In genomic region chr11:119053738-119054350, GRCm38 (mm10) we compare ENCODE assay signal across 8 mouse cellular contexts. TPM values are rescaled to one million over a fixed set of nuclear protein-coding genes. Genes with fewer than 3 reads are reported as not detected.
DNase-seq lines count a peak whose midpoint lies in the region; ATAC-seq lines count a peak whose summit lies in the region.

No protein-coding gene starts in this region.

- no peaks in the 10 kb centered on the region for H3K36me3 ChIP-seq in neural tube, embryonic 11.5 days (ENCODE audit: control insufficient read depth, insufficient read depth, low read length)
- no peaks in the 10 kb centered on the region for H3K36me3 ChIP-seq in forebrain, embryonic 14.5 days (ENCODE audit: control insufficient read depth, insufficient read depth, low read length)
- no peaks in the 10 kb centered on the region for H3K36me3 ChIP-seq in liver, embryonic 15.5 days (replicated peaks)

- H3K4me1 ChIP-seq in neural tube, embryonic 11.5 days (ENCODE audit: control insufficient read depth, insufficient read depth, low read length) = peaks cover 36% of the 10 kb centered on the region
- H3K4me1 ChIP-seq in forebrain, embryonic 14.5 days (ENCODE audit: control insufficient read depth, insufficient read depth, low read length) = peaks cover 42% of the 10 kb centered on the region
- peaks cover 48% of the 10 kb centered on the region for H3K4me1 ChIP-seq in liver, embryonic 15.5 days (replicated peaks)

- H3K4me3 ChIP-seq in neural tube, embryonic 11.5 days (ENCODE audit: low read depth, low read length) = peak overlapping the region; percentile 29
- H3K4me3 ChIP-seq in forebrain, embryonic 14.5 days (ENCODE audit: low read depth, low read length) = peak overlapping the region; percentile 35
- peak overlapping the region; percentile 22; the same call in 1 of the 2 replicates for H3K4me3 ChIP-seq in liver, embryonic 15.5 days (replicated peaks)

- peak overlapping the region; percentile 38 for H3K9ac ChIP-seq in neural tube, embryonic 11.5 days (ENCODE audit: low read length)
- peak overlapping the region; percentile 62 for H3K9ac ChIP-seq in forebrain, embryonic 14.5 days (ENCODE audit: low read length)
- no peak overlapping the region for H3K9ac ChIP-seq in liver, embryonic 15.5 days

- peaks cover 85% of the 10 kb centered on the region for H3K27me3 ChIP-seq in neural tube, embryonic 11.5 days (ENCODE audit: control insufficient read depth, insufficient read depth, low read length)
- peaks cover 67% of the 10 kb centered on the region for H3K27me3 ChIP-seq in forebrain, embryonic 14.5 days (replicated peaks; ENCODE audit: control insufficient read depth, insufficient read depth, low read length)
- peaks cover 100% of the 10 kb centered on the region for H3K27me3 ChIP-seq in liver, embryonic 15.5 days

- ATAC-seq in neural tube, embryonic 11.5 days (ENCODE audit: insufficient read depth, low FRiP score, low TSS enrichment) = no peak; the same call in 1 of the 2 replicates
- peak; percentile 50 for ATAC-seq in forebrain, embryonic 14.5 days
- no peak for ATAC-seq in liver, embryonic 15.5 days (ENCODE audit: insufficient read depth)

- peak overlapping the region; percentile 46 for H3K4me2 ChIP-seq in neural tube, embryonic 11.5 days (ENCODE audit: low read depth)
- peak overlapping the region; percentile 98 for H3K4me2 ChIP-seq in forebrain, embryonic 14.5 days (ENCODE audit: low read length)
- H3K4me2 ChIP-seq in liver, embryonic 15.5 days = peak overlapping the region; percentile 53

- DNase-seq in frontal cortex, postnatal 14 days (ENCODE audit: low spot score in 2 of 2) = peak; percentile 63 to 71
- no peak for DNase-seq in frontal cortex, postnatal 25 days (ENCODE audit: low spot score in 2 of 2)
- DNase-seq in neural tube, embryonic 11.5 days (ENCODE audit: low spot score) = peak; percentile 64
- DNase-seq in neural tube, embryonic 10.5 days (ENCODE audit: extremely low spot score, low spot score) = no peak
- DNase-seq in forebrain, embryonic 14.5 days (ENCODE audit: low spot score) = peak; percentile 89
- peak; percentile 60 for DNase-seq in thymus, postnatal 4 days
- DNase-seq in gastrocnemius, adult 8-10 months (ENCODE audit: low spot score in 2 of 2) = no peak

- H3K27ac ChIP-seq in neural tube, embryonic 11.5 days (ENCODE audit: low read depth, low read length) = peak overlapping the region; percentile 45
- H3K27ac ChIP-seq in forebrain, embryonic 14.5 days (ENCODE audit: low read depth, low read length) = peak overlapping the region; percentile 93
- no peak overlapping the region for H3K27ac ChIP-seq in liver, embryonic 15.5 days (replicated peaks)

- no peaks in the 10 kb centered on the region for H3K9me3 ChIP-seq in neural tube, embryonic 11.5 days (ENCODE audit: control insufficient read depth, low read length)
- no peaks in the 10 kb centered on the region for H3K9me3 ChIP-seq in forebrain, embryonic 14.5 days (replicated peaks; ENCODE audit: control insufficient read depth, low read length)
- H3K9me3 ChIP-seq in liver, embryonic 15.5 days (replicated peaks) = no peaks in the 10 kb centered on the region

- 2% methylated on average over 34 of the region's 35 CpGs for WGBS in neural tube, embryonic 11.5 days
- WGBS in forebrain, embryonic 14.5 days = under 1% methylated on average over 29 of the region's 35 CpGs
- 4% methylated on average over 34 of the region's 35 CpGs for WGBS in liver, embryonic 15.5 days (ENCODE audit: insufficient replicate concordance)

RNA-seq across cellular contexts. Expression of gene Cbx8, which starts 13.1 kb away (rescaled TPM):
- polyA plus RNA-seq in neural tube, embryonic 11.5 days (2014; fragmentation: Nextera tagmentation; extraction: Ambion mirVana) = 6.8 and 7.0 TPM in 2 replicates
- polyA plus RNA-seq in forebrain, embryonic 14.5 days (2014; fragmentation: Nextera tagmentation; extraction: Ambion mirVana) = 12.8 and 15.0 TPM in 2 replicates
- polyA plus RNA-seq in liver, embryonic 15.5 days (2015; fragmentation: Nextera tagmentation; extraction: Ambion mirVana) = 3.3 and 3.5 TPM in 2 replicates
- 1 to 10 TPM; 1.1 to 3.3 (median 2.5) TPM for total RNA-seq in gastrocnemius, adult 8-10 months (2022)

RNA-seq across cellular contexts. Expression of gene Cbx2, which starts 31.1 kb away (rescaled TPM):
- 61.5 and 65.0 TPM in 2 replicates for polyA plus RNA-seq in neural tube, embryonic 11.5 days (2014; fragmentation: Nextera tagmentation; extraction: Ambion mirVana)
- polyA plus RNA-seq in forebrain, embryonic 14.5 days (2014; fragmentation: Nextera tagmentation; extraction: Ambion mirVana) = 19.2 and 22.1 TPM in 2 replicates
- 3.0 and 3.2 TPM in 2 replicates for polyA plus RNA-seq in liver, embryonic 15.5 days (2015; fragmentation: Nextera tagmentation; extraction: Ambion mirVana)
- 1 to 10 TPM in 1 of 4 experiments, under 1 TPM in 3; 0.29 to 1.1 (median 0.68) TPM for total RNA-seq in gastrocnemius, adult 8-10 months (2022)

RNA-seq across cellular contexts. Expression of gene Cbx4, which starts 32.2 kb away (rescaled TPM):
- 6.0 and 6.1 TPM in 2 replicates for polyA plus RNA-seq in neural tube, embryonic 11.5 days (2014; fragmentation: Nextera tagmentation; extraction: Ambion mirVana)
- polyA plus RNA-seq in forebrain, embryonic 14.5 days (2014; fragmentation: Nextera tagmentation; extraction: Ambion mirVana) = 9.3 and 14.5 TPM in 2 replicates
- 2.8 and 2.9 TPM in 2 replicates for polyA plus RNA-seq in liver, embryonic 15.5 days (2015; fragmentation: Nextera tagmentation; extraction: Ambion mirVana)
- 1 to 10 TPM; 2.1 to 3.0 (median 2.2) TPM for total RNA-seq in gastrocnemius, adult 8-10 months (2022)

Comparison
In these comparisons a context has a peak if more than half of its experiments do, and no peak if none do; other contexts are left out.
1. DNase-seq: peak in frontal cortex, postnatal 14 days (2 of 2), neural tube, embryonic 11.5 days (single experiment), forebrain, embryonic 14.5 days (single experiment) and thymus, postnatal 4 days (single experiment); none in frontal cortex, postnatal 25 days (0 of 2), neural tube, embryonic 10.5 days (single experiment) and gastrocnemius, adult 8-10 months (0 of 2).
2. H3K4me2 ChIP-seq: peak in every context shown above with its lines; median percentile 98 in forebrain, embryonic 14.5 days; 53 in liver, embryonic 15.5 days; 46 in neural tube, embryonic 11.5 days.
3. Peak in every context shown above with its lines, with median percentiles within 50 percentile points of each other: H3K4me3 ChIP-seq.